Mouse (Mus musculus): Measurements from ENCODE around the gene Calcrl.

GRCm38 (mm10) chr2:84454051-84454450 is 28.8 kb upstream of the Calcrl start:
- TF ChIP-seq SRF (IDR thresholded peaks at IDR 0.05; ENCODE audit: control insufficient read depth, insufficient read length, low read depth): no peak
- TF ChIP-seq MAX (IDR thresholded peaks at IDR 0.05; ENCODE audit: low read depth): no peak
- no peak for TF ChIP-seq MYOD1 (IDR thresholded peaks at IDR 0.05; ENCODE audit: control insufficient read depth in 1 of 3, insufficient read length in 2 of 3, low read depth in 2 of 3)
- no peak for TF ChIP-seq CEBPB (IDR thresholded peaks at IDR 0.05; ENCODE audit: insufficient read depth, poor library complexity, severe bottlenecking)
- TF ChIP-seq E2F4 (IDR thresholded peaks at IDR 0.05; ENCODE audit: insufficient read depth): no peak
- no peak for TF ChIP-seq TCF3 (IDR thresholded peaks at IDR 0.05; ENCODE audit: insufficient read length, low read depth)
- no peak for TF ChIP-seq POLR2A (IDR thresholded peaks at IDR 0.05; ENCODE audit: insufficient read length, low read depth)
- TF ChIP-seq USF1 (IDR thresholded peaks at IDR 0.05; ENCODE audit: low read depth): no peak
- TF ChIP-seq TCF12 (IDR thresholded peaks at IDR 0.05; ENCODE audit: insufficient read depth, poor library complexity, severe bottlenecking): no peak
- TF ChIP-seq POLR2AphosphoS2 (IDR thresholded peaks at IDR 0.05; ENCODE audit: insufficient read length, low read depth): no peak
- TF ChIP-seq REST (IDR thresholded peaks at IDR 0.05; ENCODE audit: insufficient read depth, insufficient read length): no peak
- no peak for TF ChIP-seq MYOG (IDR thresholded peaks at IDR 0.05; ENCODE audit: control insufficient read depth in 1 of 3, insufficient read depth in 1 of 3, insufficient read length in 2 of 3, low read depth in 2 of 3)

Measured in myocyte (in vitro differentiated cells).